Mouse (Mus musculus) right cerebral cortex, adult 2 months (tissue): Measurements from ENCODE around the gene Adm2.

Experiments used
- DNase-seq, 2 experiments: peaks; one replicate each; pipeline ENCODE4 v3.0.0; 2021 to 2022; ENCODE audit warnings: low spot score in 2 of 2

The Adm2 gene

GRCm38 (mm10) chr15:89309962-89310498 lies 12.5 kb upstream of the Adm2 start:
- peak; percentile 68 to 70 for DNase-seq

GRCm38 (mm10) chr15:89313359-89313758 lies 9.2 kb upstream of the Adm2 start:
- DNase-seq: no peak

DNA sequence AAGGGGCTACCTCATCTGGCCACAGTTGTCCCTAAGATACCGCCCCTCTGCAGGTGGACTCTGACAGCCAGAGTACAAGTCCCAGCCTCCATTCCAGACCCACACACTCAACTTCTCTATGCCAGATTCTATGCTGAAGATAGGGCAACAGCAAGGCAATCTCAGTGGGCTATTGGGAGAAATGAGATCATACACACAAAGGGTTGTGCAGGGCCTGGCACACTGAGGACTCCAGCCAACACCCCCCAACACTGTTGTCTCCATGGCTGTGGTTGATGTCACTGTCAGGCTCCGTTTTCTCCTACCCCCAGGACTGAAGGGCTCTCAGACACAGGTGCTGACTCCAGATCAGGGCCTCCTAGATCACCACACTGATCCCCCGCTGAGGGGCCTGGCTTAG lies 8.4 kb upstream of the Adm2 start:
- DNase-seq: no peak

DNA sequence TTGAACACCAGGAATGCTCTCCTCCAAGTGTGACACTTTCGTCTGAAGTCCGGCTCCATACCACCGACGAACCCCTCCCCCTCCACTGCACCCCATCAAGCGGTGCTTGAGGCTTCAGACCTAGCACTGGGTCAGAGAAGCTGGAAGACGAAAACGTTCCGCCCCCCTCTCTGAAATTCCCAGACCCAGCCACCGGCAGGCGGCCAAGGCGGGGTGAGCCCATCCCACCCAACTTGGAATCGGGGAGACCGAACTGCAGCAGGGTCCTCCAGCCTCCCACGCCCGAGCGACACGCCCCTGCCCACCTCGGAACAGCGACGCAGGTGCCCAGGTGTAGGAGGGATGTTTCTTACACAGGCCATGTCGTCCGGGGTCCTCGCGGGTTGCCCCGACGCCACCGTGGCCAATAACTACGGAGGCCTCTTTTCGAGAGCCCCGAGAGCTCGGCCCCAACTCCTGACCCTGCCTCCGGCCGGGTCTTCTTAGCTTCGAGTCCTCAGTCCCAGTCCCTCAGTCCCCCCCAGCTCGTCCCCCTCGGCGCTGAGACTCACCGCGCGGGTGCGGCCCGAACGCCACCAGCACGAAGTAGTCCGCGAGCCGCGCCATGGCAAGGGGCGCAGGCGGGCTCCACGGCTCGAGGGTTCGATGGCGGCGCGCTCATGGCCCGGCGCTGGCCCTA lies 7.9 kb upstream of the Adm2 start:
- no peak for DNase-seq

GRCm38 (mm10) chr15:89315190-89315731 lies 7.3 kb upstream of the Adm2 start, which contains the start of gene Sbf1:
Gene Sbf1 (minus strand): TSS chr15:89315311.
- peak; percentile 96 to 97 for DNase-seq

GRCm38 (mm10) chr15:89316146-89316545 lies 6.4 kb upstream of the Adm2 start:
- DNase-seq: no peak

- DNase-seq: no peak
These were observed 1.3 kb upstream of the Adm2 start for GRCm38 (mm10) chr15:89321264-89321663.

- no peak for DNase-seq
These were observed 1.1 kb downstream of the Adm2 start for GRCm38 (mm10) chr15:89323656-89324055.

DNA sequence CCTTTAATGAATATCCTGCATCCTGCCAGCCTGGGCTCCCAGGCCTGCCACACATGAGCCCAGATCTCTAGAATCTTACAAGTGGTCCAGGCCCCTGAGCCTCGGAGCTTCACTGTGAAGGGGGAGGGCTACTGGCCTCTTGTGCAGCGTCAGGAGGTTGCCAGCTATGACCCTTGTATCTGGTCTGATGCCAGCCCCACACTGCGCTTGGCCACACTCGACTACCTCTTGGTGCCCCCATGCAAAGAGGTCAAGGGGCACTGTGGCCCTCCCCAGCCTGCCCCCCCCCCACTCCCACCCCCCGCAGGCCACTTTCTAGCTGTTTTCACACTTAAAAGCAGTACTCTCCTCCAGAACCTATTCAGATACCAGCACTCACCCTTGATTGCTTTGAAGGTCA lies 3.9 kb downstream of the Adm2 start:
- no peak for DNase-seq

DNA sequence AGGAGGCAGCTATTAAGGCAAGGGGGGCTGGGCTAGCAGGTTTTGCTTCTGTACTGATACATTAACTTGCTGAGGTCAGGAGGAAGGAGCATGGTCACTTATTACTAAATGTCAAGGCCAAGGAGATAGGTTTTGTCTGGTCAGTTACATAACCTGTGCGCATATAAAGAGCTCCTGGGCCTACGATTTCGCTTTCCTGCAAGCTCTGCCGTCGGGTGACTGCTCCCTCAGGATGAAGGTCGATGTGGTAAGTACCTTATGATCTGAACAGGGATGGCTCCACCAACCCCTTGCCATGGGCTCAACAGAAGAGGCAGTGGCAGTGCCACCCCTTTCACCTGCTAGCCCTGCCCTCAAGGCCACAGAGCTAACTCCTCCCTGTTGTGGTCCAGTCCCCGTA lies 11.8 kb downstream of the Adm2 start, which contains the start of gene Miox:
Miox (plus strand) TSS at position 128 of the 400 bp plus-strand sequence.
- DNase-seq: no peak

- no peak for DNase-seq
These were observed 12.4 kb downstream of the Adm2 start for GRCm38 (mm10) chr15:89334774-89335537.

- DNase-seq: no peak
These were observed 13.9 kb downstream of the Adm2 start for GRCm38 (mm10) chr15:89336422-89336821.

- DNase-seq: no peak
These were observed 17.2 kb downstream of the Adm2 start for GRCm38 (mm10) chr15:89339696-89340095.

DNA sequence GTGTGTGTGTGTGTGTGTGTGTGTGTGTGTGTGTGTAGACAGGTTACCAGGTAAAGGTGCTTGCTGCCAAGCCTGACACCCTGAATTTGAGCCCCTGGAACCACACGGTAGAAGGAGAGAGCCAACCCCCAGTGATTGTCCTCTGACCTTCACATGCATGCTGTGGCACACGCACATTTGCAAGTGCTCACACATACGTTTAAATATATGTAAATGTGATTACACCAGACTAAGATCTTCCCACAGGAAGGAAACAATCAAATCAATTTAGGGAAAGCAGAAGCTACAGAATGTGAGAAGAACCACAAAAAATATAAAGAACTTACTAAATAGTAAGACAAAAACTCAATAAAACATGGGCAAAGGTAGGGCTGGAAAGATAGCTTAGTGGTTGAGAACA lies 17.6 kb downstream of the Adm2 start:
- DNase-seq: no peak

DNA sequence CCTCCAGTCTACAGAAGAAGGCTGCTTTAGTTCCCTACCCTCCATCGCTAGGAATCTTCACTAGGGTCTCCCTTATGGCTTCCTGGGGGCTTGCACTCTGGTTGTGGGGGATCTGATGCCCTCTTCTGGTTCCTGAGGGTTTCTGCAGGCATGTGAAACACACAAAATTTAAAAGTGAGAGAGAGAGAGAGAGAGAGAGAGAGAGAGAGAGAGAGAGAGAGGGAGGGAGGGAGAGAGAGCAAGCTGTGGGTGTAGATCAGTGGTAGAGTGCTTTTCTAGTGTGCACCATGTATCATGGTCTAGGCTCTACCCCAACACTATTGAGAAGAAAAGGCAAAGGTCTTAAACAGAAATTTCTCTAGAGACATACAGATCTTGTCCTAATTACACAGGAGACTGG lies 19.2 kb downstream of the Adm2 start:
- no peak for DNase-seq

DNA sequence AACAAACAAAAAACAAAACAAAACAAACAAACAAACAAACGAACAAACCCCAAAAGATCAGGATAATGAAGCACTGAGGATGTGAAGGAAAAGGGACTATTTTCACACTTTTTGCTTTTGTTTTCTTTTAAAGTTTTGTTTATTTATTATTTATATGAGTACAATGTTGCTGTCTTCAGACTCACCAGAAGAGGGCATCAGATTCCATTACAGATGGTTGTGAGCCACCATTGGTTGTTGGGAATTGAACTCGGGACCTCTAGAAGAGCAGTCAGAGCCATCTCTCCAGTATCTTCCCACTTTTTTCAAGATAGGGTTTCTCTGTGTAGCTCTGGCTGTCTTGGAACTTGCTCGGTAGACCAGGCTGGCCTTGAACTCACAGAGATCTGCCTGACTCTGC lies 20.8 kb downstream of the Adm2 start:
- DNase-seq: no peak

DNA sequence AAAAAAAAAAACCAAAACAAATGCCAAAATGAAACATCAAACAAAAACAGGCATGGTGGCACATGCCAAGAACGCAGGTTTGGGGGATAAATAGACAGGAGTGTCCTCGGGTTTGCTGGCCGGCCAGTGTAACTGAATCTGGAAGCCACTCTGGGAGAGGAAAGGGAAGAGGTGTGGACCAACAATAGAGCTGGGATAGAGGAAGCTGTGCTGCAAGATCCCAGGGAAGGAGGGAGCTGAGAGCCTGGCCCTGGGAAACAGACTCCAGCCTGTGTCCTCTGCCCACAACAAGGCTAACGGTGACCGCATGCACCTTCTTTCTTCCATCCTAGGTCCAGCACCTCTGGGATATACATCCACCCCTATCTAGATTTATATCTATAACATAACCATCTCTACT lies 27.9 kb downstream of the Adm2 start:
- no peak for DNase-seq

DNA sequence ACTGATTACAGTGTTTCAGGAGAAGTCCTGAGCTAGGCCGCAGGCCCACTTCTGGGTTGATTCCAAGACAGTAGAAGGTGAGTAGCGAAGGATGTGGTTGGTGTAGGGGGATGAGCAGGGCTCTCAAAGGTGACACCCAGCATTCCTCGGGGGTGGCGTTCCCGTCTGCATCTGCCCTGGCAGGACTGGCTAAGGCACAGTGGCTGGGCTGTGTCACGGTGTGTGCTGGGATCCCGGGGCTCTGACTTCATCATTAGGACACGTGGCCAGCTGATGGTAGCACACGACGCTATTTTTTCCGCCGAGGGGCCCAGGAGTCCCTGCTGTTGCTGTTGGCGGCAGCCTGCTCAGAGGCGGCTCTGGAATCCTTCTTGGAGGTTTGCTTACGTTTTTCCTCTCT lies 28.8 kb downstream of the Adm2 start:
- no peak for DNase-seq

DNA sequence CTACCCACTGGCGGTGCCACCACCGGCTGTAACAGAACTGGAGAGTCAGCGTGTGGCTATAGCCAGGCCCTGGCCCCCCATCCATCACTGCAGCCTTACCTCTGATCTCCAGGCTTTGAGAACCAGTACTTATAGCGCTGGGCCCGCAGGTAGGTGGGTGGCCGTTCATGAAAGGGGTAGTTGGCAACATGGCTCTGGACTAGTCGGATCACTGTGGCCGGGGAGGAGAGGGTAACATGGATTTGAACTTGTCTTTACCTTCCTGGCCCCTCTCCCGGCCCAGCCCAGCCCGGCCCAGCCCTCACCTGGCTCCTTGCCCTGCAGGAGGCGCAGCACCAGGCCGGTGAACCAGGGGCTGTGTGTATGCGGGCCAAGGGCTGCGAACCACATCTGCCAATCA lies 29.5 kb downstream of the Adm2 start:
- DNase-seq: no peak

DNA sequence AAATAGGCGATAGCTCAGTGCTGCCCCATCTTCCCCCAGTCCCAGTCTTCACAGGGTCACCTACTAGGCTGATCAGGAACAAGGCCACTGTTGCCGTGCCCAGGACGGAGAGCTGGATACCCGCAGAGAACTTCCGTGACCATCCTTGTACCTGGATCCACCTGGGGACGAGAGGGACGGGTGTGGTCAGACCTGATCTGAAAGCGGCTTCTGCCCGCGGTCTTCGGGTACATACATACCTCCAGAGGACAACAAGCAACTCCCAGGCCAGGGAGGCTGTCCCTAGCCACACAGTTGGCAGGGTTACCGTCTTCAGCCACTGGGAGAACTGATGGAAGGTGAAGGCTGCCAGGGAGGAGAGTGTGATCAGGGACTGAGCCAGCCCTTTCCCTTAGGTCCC lies 30.3 kb downstream of the Adm2 start:
- no peak for DNase-seq

DNA sequence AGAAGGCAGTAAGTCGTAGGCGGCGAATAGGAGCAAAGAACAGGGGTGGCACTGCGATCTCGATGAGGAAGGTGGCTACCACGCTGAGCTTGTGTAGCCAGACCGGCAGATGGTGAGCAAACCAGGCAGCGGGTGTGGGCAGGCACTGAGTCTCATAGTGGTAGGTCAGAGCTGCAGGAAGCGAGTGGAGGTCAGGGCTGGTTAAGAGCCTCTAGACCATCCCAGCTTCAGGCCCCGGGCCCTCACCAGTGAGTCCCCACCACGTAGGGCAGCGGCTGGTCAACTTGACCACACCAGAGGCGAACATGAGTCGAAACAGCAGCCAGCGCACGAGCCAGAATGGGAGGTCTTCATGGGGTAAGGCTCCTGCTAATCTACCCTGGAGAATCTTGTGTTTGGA lies 31.3 kb downstream of the Adm2 start:
- DNase-seq: no peak

- no peak for DNase-seq
These were observed 31.9 kb downstream of the Adm2 start for GRCm38 (mm10) chr15:89354455-89354854.
